Mouse (Mus musculus) kidney, postnatal 14 days (tissue): ENCODE measurements around the gene Lnx2.
A peak's percentile ranks its signal among the peaks of the same experiment; 100 is the strongest.

Experiments
- DNase-seq: peaks from one replicate; pipeline ENCODE4 v3.0.0; 2022; ENCODE audit warnings: mixed read lengths

The Lnx2 gene

GRCm38 (mm10) chr5:147076026-147076798, at the start of gene Lnx2:
Gene Lnx2 (minus strand): TSS chr5:147076586.
- DNase-seq: peak; percentile 99

DNA sequence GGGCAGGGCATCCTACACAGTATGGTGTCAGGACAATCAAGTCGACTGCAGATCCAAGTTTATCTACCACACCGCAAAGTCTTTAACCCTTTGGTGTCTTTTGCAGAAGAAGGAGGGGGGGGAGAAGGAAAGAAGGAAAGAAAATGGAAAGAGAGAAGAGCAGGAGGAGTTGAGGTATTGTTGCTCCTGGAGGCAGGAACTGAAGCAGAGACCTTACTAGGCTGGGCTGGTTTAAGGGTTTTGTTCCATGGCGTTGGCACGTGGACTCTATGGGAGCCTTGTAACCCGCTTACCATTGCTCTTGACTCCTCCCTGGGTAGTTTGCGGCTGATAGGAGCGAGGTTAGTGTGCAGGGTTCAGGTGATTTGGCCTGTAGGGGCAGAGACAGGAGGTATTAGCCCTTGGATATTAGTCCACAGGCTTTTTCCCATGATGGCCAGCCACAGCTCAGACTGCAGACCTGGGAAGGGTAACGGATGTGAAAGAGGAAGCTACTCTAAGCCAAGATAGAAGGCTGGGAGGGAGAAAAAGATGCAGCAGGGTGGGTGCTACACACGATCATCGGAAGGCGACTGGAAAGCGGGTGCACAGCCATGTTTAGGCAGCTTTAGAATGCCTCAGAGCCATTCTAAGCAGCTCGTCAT, 49.3 kb upstream of the Lnx2 start:
- no peak for DNase-seq

GRCm38 (mm10) chr5:147124794-147125193, 48.4 kb upstream of the Lnx2 start:
- DNase-seq: no peak

DNA sequence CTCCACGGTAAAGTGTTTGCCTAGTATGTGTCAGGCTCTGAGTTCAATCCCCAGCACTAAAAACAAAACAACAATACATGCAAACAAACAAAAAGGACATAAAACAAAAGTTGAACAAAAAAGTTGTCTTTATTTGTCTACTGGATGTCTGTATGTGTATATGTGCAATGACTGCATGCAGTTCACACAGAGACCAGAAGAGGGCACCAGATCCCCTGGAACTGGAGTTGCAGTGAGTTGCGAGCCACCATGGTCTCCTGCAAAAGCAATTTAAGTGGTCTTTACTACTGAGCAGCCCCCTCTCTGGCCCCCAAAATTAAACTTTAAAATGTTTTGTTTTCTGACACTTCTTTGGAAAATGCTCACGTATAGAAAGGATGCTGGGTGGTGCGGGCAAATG, 44.8 kb upstream of the Lnx2 start:
- DNase-seq: no peak

DNA sequence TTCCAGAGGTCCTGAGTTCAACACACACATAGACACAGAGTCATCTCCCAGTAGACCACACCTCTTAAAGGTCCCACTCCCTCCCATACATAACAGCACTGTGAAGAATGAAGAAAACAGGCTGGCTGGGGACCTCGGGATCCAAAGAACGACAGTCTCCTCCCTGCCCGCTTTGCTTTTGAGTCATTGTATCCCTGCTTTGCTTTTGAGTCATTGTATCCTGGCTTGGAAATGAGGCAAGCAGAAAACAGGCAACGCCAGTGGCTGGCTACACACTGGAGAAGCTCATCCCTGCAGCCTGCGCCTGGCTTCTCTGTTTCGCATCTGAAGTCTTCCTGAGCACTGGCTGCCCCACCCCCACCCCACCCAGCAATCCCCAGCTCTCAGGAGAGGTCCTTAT, 40.6 kb upstream of the Lnx2 start:
- DNase-seq: no peak

DNA sequence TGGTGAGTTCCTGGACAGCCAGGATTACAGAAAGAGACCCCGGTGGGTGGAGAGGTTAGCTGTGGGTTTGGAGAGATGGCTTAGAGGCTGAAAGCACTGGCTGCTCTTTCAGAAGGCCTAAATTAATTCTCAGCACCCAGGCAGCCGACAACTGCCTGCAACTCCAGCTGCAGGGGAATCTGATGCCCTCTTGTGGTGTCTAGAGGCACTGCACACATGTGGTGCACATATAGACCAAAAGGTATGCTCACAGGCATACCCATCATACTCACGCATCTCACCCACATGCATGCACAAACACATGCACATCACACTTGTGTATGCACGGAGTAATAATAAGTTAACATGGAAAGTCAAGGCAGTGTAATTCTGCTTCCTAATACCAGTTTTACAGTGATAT, 39.2 kb upstream of the Lnx2 start:
- no peak for DNase-seq

DNA sequence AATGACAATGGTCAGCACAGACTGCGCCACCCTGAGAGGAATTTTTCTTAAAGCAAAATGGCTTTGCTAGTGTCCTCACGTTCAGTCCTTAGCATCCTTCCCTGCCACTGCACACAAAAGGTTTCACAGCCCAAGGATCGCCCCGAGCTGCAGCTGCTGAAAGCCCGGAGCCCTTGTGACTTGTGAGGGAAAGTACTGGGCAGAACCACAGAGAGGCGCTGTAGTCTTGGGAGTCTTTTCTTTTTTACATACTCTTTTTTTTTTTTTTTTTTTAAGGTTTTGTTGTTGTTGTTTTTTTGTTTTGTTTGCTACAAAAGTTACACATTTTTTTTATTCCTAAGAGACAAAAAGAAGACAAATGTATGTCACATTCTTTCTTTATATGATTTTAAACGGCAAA, 38.4 kb upstream of the Lnx2 start:
- DNase-seq: no peak

DNA sequence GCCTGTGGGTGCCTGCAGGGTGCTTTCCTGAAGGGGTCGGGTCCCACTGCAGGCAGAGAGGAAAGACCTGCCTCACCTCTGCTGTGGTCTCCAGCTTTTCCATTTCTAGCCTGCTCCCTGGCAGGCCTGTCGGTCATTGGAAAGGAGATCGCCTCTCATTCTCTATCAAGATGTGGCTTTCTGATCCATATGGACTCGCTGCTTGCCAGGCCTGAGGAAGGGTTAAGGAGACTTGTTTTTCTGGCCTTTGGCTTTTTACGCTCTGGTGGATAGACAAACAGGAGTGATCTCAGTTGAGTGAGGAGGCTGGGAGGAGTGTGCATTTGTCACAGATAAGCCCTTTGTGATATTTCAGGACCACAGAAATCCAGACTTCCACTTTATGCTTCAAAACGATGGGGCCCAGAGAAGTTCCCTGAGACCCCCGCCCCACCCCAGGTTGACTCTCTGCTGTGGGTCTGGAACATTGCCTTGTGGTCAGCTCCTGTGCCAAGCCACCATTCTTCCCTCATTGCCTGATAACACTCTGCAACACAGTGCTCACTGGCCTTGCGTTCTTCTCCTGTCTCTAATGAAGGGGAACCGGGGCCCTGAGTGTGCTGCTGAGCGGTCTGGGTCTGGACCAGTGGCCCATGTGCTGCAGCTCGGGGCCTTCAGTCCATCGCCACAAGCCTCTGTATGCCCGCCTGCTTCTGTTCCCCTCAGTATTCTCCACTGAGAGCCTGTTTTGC, 32.6 kb upstream of the Lnx2 start:
- peak; percentile 45 for DNase-seq

DNA sequence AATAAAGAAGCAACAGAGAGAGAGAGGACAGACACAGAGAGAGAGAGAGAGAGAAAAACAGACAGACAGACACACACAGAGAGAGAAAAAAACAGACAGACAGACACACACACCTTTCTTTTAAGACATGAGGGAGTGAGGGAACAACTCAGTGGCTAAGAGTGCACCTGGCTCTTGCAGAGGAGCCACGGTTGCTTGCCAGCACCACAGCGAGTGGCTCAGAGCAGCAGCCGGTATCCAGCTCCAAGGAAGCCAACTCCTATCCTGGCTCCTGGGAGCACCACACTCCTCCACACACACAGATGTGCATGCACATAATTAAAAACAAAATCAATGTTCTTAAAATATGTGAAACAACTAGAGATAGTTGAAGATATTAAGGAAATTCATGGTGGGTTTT, 30.9 kb upstream of the Lnx2 start:
- DNase-seq: no peak

DNA sequence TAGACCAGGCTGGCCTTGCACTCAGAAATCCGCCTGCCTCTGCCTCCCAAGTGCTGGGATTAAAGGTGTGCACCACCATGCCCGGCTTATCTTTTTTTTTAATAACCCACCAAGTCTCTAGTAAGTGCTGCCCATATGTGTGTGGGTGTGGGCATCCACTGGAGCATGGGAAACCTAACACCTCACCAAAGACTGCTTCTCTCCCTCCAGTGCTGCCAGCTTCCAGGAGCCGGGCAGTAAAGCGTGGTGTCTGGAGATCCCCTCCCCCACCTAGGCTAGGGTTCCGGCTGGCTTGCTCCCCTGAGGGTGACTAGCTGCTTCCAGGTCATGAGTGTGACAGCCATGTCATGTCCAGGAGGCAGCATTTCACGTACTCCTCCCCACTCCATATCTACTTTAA, 25.9 kb upstream of the Lnx2 start:
- DNase-seq: no peak

- no peak for DNase-seq
Observed at GRCm38 (mm10) chr5:147100180-147100579, 23.8 kb upstream of the Lnx2 start.

DNA sequence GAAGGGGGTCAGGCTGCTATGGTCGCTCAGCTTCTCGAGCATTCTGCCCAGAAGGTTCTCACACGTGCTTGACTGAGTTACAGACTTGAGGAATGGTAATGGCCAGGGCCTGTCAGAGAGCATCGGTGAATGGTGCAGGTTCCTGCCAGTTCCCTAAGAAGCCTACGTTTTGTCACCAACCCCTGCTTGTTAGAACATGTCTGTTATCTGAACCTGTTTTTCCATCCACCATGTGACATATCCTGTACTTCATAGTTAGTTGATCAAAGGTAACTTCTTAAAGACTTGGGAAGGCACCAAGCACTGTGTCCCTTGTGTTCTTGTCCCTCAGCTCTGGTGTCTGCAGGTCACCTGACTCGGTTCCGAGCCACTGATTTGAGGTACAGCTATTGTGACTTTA, 22.3 kb upstream of the Lnx2 start:
- DNase-seq: no peak

DNA sequence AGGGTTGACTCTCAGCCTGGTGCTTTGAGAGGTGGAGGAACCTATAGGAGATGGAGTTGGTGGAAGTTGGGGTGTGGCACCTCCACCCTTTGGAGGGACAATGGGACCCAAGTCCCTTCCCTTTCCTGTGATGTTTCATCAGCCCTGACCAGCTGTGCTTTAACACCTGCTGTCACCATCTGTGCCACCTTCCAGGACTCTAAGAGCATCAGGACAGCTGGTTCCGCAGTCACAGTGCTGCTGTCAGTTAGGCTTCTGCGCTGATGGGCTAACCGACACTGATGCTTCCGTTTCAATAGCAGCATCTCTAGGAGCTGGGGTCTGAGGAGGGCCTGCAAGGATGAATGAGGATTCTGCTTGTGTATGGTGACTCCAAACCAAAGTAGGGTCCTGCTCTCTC, 20.2 kb upstream of the Lnx2 start:
- no peak for DNase-seq

DNA sequence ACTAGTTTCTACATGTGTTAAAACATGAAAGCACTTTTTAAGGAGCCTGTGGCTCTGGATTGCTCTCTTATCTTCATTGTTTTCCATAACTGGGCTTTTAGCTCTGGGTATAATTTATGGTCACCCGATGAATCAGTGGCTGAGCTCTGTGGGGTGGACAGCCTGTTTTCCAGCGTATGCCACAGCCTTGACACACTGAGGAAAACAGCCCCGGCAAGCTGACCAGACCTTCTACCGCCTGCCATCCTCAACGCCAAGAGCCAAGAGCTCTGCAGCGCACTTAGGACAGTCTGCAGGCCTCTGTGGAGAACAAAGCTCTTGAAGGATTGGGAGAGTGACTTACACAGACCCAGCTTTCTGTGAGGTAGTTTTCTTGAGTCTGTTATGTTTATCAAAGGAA, 17.9 kb upstream of the Lnx2 start:
- DNase-seq: no peak

DNA sequence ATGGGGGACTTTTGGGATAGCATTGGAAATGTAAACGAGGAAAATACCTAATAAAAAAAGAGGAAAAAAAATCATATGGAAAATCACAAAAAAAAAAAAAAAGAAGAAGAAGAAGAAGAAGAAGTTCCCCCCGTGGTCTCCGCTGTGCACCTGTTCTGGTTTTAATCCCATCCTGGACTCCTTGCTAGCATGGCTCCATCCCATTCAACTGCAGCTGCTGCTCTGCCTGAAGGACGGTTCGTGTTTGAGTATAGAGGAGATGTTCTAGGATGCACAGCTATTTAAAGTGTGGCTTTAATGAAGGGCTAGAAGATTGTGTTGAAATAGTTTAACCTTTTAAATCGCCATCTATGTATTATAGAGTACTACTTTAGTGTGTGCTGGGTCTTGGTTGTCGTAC, 16.1 kb upstream of the Lnx2 start:
- DNase-seq: no peak

- no peak for DNase-seq
Observed at GRCm38 (mm10) chr5:147090256-147090963, 14.0 kb upstream of the Lnx2 start.

GRCm38 (mm10) chr5:147089836-147090235, 13.4 kb upstream of the Lnx2 start:
- DNase-seq: no peak

- DNase-seq: no peak
Observed at GRCm38 (mm10) chr5:147086816-147087215, 10.4 kb upstream of the Lnx2 start.

GRCm38 (mm10) chr5:147085201-147085894, 9.0 kb upstream of the Lnx2 start:
- peak; percentile 35 for DNase-seq

- peak; percentile 69 for DNase-seq
Observed at GRCm38 (mm10) chr5:147078110-147078900, 1.9 kb upstream of the Lnx2 start.

- peak; percentile 98 for DNase-seq
Observed at GRCm38 (mm10) chr5:147077305-147078034, 1.1 kb upstream of the Lnx2 start.
